Mouse (Mus musculus): ENCODE results near the gene Rpl9-ps6.
"Not testable (repeated sequence)": the region's sequence is repeated elsewhere in the genome, so short reads cannot be mapped to it uniquely, and the experiment has no call there.

Gene Rpl9-ps6

DNA sequence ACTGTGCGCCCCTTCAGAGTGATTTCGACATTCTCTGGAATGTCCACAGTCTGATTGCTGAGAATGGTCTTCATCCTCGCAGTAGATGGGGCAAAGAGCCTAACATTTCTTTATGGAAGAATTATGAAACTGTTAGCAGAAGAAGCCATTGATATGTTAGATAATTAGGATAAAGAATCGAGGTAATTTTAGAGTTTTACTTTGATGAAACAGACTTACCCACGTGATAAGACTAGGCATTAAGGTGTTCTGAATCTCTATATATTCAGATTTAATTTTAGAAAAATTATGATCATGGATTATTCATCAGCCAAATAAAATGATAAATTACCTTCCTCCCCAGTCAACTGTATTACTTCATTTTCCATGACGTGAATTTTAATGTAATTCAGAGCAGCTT is at the start of gene Rpl9-ps6:
Rpl9-ps6 (minus strand) TSS at position 101 of the 400 bp plus-strand sequence.
- no peak for DNase-seq (ENCODE audit: low read depth, low spot score)

DNA sequence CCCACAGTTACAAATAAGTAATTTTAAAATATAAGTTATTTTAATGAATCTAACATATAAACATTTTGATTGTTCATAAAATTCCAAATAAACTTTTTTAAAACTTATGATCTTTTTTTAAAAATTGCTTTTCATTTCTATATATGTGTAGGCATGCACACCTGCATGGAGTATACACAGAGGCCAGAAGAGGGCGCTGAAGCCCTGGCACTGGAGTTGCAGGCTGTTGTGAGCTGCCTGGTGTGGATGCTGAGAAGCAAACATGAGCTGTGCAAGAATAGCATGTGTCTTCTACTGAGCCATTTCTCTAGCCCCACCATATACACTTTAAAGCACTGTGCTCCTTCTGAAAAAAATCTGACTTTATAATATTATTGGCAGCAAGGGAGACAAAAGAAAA is 46.1 kb upstream of the Rpl9-ps6 start:
- no peak for DNase-seq (ENCODE audit: low read depth, low spot score)

DNA sequence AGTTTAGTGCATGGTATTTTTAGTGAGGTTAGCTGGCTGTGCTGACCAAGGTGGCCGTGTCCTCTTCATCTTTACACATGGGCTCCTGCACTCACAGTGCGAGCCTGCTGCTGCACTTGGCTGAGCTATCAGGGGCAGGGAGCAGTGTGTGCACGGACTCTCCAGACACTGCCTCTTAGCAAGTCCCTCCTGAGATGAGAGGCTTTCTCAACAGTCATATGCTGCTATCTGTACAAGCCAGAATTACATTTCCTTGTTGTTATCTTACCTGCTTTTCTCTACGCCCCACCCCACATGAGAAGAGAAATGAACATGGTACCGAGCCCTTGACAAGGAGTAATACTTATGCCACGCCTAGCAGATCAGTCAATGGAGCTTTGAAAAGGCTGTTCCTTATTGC is 44.6 kb upstream of the Rpl9-ps6 start:
- DNase-seq (ENCODE audit: low read depth, low spot score): no peak

DNA sequence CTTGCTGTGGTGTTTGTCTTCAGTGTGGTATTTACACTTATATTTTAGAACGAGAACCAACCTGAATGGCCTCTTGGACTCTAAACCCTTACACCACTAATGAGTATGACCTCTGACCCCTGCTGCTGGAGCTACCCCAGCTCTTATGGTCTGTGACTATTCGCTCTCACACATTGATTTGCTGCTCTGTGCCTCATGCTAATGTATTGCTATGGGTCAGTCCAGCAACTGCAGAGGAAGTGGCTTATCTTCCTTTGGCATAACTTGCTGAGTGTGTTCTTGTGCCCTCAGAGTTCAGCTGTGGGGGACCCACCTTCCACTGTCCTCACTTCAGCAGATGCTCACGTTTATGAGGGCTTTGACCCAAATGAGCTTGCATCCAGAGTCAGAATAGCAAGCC is 43.9 kb upstream of the Rpl9-ps6 start:
- DNase-seq (ENCODE audit: low read depth, low spot score): no peak

GRCm38 (mm10) chr19:32507526-32507925 is 41.1 kb upstream of the Rpl9-ps6 start:
- DNase-seq (ENCODE audit: low read depth, low spot score): no peak

DNA sequence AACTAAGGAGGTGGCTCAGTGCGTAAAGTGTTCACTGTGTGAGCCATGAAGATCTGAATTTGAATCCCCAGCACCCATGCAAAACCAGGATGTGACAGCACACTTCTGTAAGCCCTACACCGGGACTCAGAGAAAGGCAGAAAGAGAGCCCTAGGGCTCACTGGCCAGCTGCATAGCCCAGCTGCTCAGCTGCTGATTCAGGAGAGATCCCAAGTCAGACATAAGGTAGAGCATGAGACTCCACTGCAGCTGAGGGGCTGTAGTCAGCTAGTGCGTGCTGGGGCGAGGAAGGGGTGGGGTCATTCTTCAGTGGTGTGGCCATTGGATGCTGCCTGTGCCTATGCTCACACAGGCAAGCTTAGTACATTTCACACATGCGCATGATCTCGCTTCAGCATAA is 40.7 kb upstream of the Rpl9-ps6 start:
- no peak for DNase-seq (ENCODE audit: low read depth, low spot score)

GRCm38 (mm10) chr19:32506514-32506913 is 40.1 kb upstream of the Rpl9-ps6 start:
- DNase-seq (ENCODE audit: low read depth, low spot score): no peak

DNA sequence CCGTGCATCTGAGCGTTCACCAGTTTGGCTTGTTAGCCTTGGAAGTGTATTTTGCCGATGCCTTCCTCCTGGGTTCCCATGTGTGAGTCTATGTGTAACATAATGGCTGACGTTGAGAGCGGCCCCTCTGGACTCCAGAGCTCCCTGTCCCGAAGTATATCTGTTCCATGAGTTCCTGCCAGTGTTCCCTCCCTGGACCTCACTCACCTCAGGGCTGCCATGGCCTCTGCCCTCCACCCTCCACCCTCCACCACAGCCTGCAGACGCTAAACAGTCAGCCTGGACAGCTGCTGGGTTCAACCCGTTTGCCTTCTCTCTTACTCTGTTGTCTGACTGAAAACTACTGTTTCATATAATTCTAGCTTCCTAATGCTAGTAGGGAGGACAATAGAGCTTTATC is 39.7 kb upstream of the Rpl9-ps6 start:
- DNase-seq (ENCODE audit: low read depth, low spot score): no peak

DNA sequence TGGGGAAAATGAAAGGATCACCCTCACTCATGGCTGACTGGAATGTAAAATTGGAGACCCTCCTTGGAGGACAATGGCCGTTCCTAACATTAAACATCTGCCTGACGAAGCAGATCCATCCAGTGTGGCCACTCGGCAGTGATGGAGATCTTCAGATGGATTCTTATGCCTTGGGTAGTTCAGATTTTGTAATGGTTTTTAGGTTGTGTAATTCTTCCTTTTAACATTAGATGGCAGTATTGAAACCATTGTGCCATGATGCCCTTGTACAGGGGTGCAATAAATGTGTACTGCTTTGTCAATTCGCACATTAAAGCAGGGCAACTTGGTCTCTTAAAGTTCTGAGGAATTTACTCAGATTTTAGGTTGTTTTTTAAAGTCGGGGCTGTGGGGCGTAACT is 35.0 kb upstream of the Rpl9-ps6 start:
- DNase-seq (ENCODE audit: low read depth, low spot score): no peak

GRCm38 (mm10) chr19:32498002-32498401 is 31.6 kb upstream of the Rpl9-ps6 start:
- no peak for DNase-seq (ENCODE audit: low read depth, low spot score)

DNA sequence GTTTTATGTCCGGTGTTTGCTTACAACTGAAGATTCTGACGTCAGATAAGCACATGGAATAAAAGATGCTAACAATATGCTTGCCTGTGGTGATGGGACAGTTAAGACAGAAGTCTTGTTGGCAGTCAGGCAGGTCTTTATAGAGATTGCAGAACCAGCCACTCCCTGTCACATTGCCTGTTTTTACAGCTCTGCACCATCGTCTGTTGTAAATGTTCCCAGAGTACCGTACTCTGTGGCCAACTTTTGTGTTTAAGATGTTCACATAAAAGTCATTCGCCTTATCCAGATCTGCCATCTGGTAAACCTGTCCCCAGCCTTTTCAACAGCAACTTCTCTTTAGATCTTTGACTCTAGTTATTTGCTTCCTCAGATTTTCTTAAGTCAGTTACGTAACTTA is 31.0 kb upstream of the Rpl9-ps6 start:
- DNase-seq (ENCODE audit: low read depth, low spot score): no peak

GRCm38 (mm10) chr19:32495034-32495433 is 28.7 kb upstream of the Rpl9-ps6 start:
- DNase-seq (ENCODE audit: low read depth, low spot score): no peak

GRCm38 (mm10) chr19:32494611-32495010 is 28.2 kb upstream of the Rpl9-ps6 start:
- DNase-seq (ENCODE audit: low read depth, low spot score): no peak

DNA sequence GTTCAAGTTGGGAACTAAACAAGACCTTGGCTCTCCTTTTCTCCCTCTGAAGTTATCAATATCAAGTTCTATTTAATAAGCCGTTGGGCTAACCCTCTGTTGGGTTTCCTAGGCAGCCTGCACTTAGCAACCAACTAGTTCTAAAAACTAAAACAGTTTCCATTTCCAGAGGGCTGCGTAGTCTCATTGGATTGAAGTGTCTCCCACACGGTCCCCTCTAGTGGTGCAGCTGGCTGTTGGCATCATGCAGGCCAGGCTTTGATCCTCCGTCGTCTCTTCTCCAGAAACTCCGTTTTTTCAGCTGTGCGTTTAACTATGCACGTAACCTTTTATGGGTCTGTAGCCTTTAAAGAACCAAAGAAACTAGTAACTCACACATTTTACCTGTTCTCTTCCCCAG is 27.1 kb upstream of the Rpl9-ps6 start:
- no peak for DNase-seq (ENCODE audit: low read depth, low spot score)

- no peak for DNase-seq (ENCODE audit: low read depth, low spot score)
These were observed 26.6 kb upstream of the Rpl9-ps6 start for GRCm38 (mm10) chr19:32492981-32493380.

- DNase-seq (ENCODE audit: low read depth, low spot score): no peak
These were observed 26.0 kb upstream of the Rpl9-ps6 start for GRCm38 (mm10) chr19:32492339-32492738.

DNA sequence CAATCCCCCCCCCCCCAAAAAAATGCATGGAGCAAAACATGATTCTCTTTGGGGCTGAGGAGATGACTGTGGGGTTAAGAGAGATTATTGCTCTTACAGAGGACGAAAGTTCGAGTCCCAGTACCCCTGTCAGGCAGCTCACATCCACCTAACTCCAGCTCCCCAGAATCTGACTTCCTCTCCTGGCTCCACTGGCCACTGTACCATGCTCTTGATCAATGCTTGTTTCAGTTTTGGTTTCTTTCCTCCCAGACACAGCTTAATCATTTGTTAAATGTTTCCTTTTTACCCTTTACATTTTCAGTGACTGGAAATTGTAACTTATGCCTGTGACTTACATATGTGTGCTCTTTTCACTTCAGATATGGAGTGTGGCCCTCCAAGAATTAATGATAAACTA is 24.6 kb upstream of the Rpl9-ps6 start:
- DNase-seq (ENCODE audit: low read depth, low spot score): no peak

DNA sequence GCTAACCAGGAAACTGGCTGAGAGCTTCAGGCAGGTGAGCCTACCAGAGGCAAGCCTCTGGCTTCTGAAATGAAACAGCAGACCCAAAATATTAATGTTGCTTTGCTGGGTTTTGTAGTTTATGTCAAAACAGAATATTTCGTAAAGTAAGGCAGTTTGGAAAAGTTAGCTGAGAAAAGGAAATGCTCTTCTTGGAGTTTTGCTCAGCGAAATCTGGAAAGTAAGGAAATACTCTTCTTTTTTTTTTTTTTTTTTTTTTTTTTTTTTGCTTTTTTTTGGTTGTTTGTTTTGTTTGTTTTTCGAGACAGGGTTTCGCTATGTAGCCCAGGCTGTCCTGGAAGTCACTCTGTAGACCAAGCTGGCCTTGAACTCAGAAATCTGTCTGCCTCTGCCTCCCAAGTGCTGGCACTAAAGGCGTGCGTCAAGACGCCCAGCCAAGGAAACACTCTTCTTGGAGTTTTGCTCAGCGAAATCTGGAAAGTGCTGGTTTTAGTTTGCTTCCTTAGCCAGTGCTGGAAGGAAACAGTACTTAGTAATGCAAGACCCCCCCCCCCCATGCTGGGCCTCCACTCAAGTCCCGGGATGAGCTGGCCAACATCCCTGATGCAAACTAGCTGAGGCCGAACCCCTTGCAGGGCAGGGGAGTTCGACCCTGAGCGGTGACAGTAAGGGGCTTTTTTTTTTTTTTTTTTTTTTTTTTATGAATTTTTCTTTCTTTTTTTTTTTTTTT is 23.0 kb upstream of the Rpl9-ps6 start:
- no peak for DNase-seq (ENCODE audit: low read depth, low spot score)

- DNase-seq (ENCODE audit: low read depth, low spot score): no peak
These were observed 21.3 kb upstream of the Rpl9-ps6 start for GRCm38 (mm10) chr19:32487595-32488255.

GRCm38 (mm10) chr19:32486106-32486724 is 19.8 kb upstream of the Rpl9-ps6 start:
- DNase-seq (ENCODE audit: low read depth, low spot score): not testable (repeated sequence)

DNA sequence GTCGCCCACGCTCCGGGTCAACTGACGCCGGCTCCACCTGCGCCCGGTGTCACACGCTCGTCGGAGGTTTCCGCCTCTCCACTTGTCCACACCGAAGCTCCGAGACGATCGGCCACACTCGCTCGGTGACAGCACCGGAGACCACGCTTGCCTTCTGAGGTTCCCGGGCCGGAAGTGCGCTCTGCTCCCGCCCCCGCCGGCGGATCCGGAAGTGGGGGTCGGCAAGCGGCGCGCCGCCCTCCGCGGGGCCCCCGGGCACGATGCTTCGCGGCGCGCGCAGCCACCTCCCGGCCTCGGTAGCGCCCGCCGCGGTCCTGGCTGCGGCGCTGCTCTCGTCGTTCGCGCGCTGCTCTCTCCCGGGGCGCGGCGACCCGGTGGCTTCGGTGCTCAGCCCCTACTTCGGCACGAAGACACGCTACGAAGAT is 19.3 kb upstream of the Rpl9-ps6 start, which contains the start of gene Minpp1:
Minpp1 (plus strand) TSS at position 89 of the 425 bp plus-strand sequence.
- DNase-seq (ENCODE audit: low read depth, low spot score): peak; percentile 55

DNA sequence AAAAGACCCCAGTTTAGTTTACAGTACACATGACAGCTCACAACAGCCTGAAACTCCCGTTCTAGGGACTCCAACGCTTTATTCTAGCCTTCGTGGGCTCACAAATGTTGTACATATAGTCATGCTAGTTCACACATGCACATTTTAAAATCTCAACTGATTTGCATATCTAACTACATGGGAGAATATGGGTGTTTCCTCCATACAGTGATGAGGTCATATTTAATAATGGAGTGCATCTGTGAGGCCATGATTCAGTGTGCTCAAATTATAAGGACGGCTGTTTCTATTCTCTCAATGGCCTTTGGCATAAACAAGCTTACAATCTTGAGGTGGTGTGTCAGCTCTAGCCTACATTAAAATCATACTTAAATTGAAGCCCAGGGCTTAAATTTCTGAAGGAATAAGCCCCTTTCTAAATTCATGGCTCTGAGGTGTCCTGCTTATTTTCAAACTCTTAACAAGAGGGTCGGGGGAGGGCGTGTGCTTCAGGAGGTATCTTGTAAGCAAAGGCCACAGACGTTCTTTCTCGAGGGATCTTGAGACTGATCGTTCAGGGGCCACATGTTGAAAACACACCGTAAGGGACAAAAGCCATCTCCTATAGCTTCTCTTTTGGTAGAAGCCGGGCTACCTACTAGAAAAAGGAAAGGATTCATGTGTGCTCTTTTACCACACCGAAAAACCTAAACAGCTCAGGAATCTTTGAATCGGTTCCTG is 18.7 kb upstream of the Rpl9-ps6 start:
- DNase-seq (ENCODE audit: low read depth, low spot score): no peak
